Mouse (Mus musculus) hindbrain, embryonic 16.5 days (tissue): ENCODE measurements around the gene Ell. TPM values are rescaled to one million over a fixed set of nuclear protein-coding genes. Genes with fewer than 3 reads are reported as not detected.

ENCODE experiments used
- ATAC-seq: fragments of 200-750 bp; cut with Nextera tagmentation; 2 replicates; pipeline ENCODE4 v1.8.0; 2017; ENCODE audit warnings: moderate TSS enrichment, moderate library complexity
- H3K27ac ChIP-seq: fragments of 300-500 bp; sonication (generic); 2 replicates; pipeline ENCODE4 v1.5.1; 2014; ENCODE audit warnings: low read depth, mild to moderate bottlenecking, control low read depth, low read length, moderate library complexity
- H3K27me3 ChIP-seq: fragments of 300-500 bp; sonication (generic); replicated peaks from 2 replicates; pipeline ENCODE4 v1.6.1; 2014; ENCODE audit warnings: low read length; ENCODE audit not compliant: control insufficient read depth, insufficient read depth
- H3K36me3 ChIP-seq: fragments of 300-500 bp; sonication (generic); 2 replicates; pipeline ENCODE4 v1.6.1; 2014; ENCODE audit warnings: mild to moderate bottlenecking, low read length, moderate library complexity, mixed read lengths; ENCODE audit not compliant: control insufficient read depth, insufficient read depth
- H3K4me1 ChIP-seq: fragments of 300-500 bp; sonication (generic); 2 replicates; pipeline ENCODE4 v1.6.1; 2014; ENCODE audit warnings: low read depth, low read length; ENCODE audit not compliant: control insufficient read depth, insufficient read depth
- H3K4me2 ChIP-seq: fragments of 300-500 bp; sonication (generic); 2 replicates; pipeline ENCODE4 v1.6.1; 2014; ENCODE audit warnings: mild to moderate bottlenecking, low read length, control low read depth, moderate library complexity
- H3K4me3 ChIP-seq: fragments of 300-500 bp; sonication (generic); 2 replicates; pipeline ENCODE4 v1.5.1; 2014; ENCODE audit warnings: mild to moderate bottlenecking, low read length, control low read depth, moderate library complexity
- H3K9ac ChIP-seq: fragments of 300-500 bp; sonication (generic); 2 replicates; pipeline ENCODE4 v1.6.1; 2014; ENCODE audit warnings: low read depth, mild to moderate bottlenecking, control low read depth, low read length, moderate library complexity
- H3K9me3 ChIP-seq: fragments of 300-500 bp; sonication (generic); 2 replicates; pipeline ENCODE4 v1.6.1; 2014; ENCODE audit warnings: mild to moderate bottlenecking, low read length, moderate library complexity; ENCODE audit not compliant: control insufficient read depth
- WGBS: fragments of 180-500 bp; shearing (Covaris S2); extraction: QIAGEN DNeasy Blood & Tissue Kit; methylation state at CpG from one replicate; pipeline ENCODE4 v1.1.7; 2014; 5-methylcytosine and 5-hydroxymethylcytosine counted together
- polyA plus RNA-seq: library from polyadenylated mRNA; unstranded; fragments of >200 nt; fragmentation: Nextera tagmentation; extraction: Ambion mirVana; gene quantifications from 2 replicates; pipeline ENCODE4 v1.2.1, GENCODE M21; 2015

The Ell gene
- polyA plus RNA-seq, 1 experiment from 2014 or later: 14.9 TPM

DNA sequence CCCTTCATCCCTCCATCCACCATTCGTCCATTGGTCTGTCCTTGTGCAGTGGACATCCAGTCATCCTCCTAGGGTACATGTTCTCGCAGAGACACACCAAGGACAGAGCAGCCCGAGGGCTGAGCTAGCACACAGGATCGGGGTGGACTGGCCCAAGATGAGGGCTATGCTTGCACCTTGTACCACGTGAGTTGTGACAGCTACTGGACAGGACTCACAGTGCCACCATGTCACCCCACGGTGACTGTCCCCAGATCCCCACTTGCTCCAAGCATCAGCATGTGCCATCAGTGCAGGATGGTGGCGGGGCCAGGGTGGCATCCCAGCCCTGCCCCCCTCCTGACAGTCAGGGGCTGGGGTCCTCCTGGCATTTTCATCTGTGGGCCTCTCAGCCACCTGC lies 65.3 kb downstream of the Ell start:
- WGBS: 85% methylated on average over 7 of the region's 7 CpGs
- Histone ChIP-seq H3K36me3 (peaks cover 9% of the 10 kb centered on the region), H3K9me3 (no peaks in the 10 kb centered on the region), H3K4me2 (no peak overlapping the region), H3K4me1 (peaks cover 44% of the 10 kb centered on the region), H3K4me3 (no peak overlapping the region), H3K27me3 (no peaks in the 10 kb centered on the region), H3K27ac (no peak overlapping the region), H3K9ac (no peak overlapping the region)
- no peak for ATAC-seq

DNA sequence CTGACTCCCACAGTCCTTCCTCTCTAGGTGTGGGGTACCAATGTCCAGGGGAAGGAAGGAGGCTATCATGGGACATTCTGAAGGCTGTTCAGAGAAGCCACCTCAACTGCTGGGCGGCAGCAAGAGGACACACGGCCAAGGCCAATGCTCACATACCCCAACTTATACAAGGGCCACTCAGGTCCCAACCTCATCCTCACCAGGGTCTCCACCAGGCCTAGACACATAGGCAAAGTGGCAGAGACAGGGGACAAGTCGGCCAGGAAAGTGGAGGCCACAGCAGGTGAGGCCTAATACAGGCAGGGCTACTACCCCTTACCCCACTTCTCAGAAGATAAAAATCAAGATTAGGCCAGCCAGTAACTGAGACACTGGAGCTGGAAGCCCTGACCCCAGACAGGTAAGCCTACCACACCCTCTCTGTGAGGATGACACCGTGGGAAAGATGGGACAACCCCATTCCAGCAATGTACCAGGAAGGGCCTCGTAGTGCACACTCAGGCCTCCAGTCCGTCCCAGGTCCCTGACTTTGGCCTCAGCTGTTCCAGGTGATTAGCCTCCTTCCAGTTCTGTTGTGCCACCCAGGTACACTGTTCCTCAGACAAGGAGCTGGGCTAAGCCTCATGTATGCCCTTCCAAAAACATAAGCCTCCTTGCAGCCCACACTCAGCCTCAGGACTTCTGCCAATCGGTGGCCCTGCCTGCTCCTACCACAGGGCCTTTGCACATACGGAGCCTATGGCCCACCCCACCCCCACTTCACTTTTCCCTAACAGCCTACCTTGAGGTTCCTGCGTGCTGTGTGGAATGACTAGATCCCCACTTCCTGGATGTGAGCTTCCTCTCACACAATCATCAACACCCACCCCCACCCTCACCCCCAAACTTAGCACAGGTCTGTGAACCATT lies 66.9 kb downstream of the Ell start:
- no peak for ATAC-seq
- Histone ChIP-seq H3K9me3 (no peaks in the 10 kb centered on the region), H3K4me1 (peaks cover 47% of the 10 kb centered on the region), H3K27me3 (no peaks in the 10 kb centered on the region), H3K27ac (no peak overlapping the region), H3K9ac (no peak overlapping the region), H3K4me3 (no peak overlapping the region), H3K36me3 (peaks cover 9% of the 10 kb centered on the region; the same call in 1 of the 2 replicates), H3K4me2 (peak overlapping the region; percentile 81; the same call in 1 of the 2 replicates)
- WGBS: 83% methylated on average over 9 of the region's 9 CpGs

DNA sequence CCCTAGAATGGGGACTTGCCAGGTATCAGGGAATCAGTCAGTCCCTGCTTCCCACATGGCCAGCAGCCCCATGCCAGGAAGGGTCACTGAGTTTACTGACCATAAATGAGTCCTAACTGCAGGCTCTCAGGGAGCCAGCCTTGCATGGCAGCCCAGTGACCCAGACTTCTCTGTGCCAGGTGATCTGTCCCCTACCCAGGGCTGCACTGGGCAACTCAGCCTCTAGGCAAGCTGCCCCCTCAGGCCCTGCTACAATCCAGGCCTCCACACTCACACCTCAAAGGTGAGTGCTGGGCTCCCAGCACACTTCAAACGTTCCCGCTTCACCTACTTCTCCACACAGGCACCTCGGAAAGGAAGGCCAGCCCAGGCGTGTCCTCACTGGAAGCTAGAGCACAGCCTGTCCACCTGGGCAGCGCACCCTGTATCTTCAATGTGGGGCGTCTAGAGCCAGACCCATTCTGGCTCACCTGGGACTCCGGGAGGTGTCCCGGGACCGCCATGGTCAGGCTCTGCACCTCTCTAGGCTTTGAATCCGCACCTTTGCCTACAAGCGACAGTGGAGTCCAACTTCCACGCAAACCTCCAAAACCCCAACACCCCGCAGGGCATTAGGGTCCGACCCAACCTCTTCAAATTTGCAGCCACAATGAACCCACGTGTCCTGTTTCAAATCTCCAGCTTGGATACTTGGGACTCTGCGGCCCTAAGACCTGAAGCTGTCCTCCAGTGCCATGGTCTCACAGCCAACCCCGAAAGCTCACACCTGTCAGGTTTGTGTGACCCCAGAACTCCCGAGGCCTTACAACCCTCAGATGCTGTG lies 67.7 kb downstream of the Ell start:
- H3K9ac ChIP-seq: peak overlapping the region; percentile 86
- WGBS: 66% methylated on average over 18 of the region's 18 CpGs
- no peaks in the 10 kb centered on the region for H3K9me3 ChIP-seq
- peak overlapping the region; percentile 81 for H3K4me3 ChIP-seq
- H3K4me2 ChIP-seq: peak overlapping the region; percentile 81
- H3K4me1 ChIP-seq: peaks cover 46% of the 10 kb centered on the region
- H3K27ac ChIP-seq: no peak overlapping the region; the same call in 1 of the 2 replicates
- peaks cover 9% of the 10 kb centered on the region; the same call in 1 of the 2 replicates for H3K36me3 ChIP-seq
- ATAC-seq: no peak
- H3K27me3 ChIP-seq: no peaks in the 10 kb centered on the region

DNA sequence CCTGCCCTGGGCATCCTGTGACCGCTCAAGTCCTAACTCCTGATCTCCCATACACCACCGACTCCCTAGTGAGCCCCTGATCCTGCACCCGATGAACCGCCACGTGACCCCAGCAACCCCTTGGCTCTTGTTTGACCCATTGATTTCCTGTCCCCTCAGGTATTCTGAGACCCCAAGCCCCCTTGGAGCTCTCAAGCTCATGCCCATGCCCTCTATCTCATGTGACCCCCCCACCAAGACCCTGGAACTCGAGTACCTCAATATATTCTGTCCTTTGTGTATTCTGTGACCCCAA lies 68.3 kb downstream of the Ell start:
- Histone ChIP-seq H3K9ac (peak overlapping the region; percentile 86), H3K36me3 (peaks cover 5% of the 10 kb centered on the region; the same call in 1 of the 2 replicates), H3K4me1 (peaks cover 46% of the 10 kb centered on the region), H3K27me3 (no peaks in the 10 kb centered on the region), H3K27ac (peak overlapping the region; percentile 69), H3K4me3 (peak overlapping the region; percentile 81), H3K9me3 (no peaks in the 10 kb centered on the region), H3K4me2 (peak overlapping the region; percentile 81)
- WGBS: 18% methylated on average over 6 of the region's 6 CpGs
- no peak for ATAC-seq

DNA sequence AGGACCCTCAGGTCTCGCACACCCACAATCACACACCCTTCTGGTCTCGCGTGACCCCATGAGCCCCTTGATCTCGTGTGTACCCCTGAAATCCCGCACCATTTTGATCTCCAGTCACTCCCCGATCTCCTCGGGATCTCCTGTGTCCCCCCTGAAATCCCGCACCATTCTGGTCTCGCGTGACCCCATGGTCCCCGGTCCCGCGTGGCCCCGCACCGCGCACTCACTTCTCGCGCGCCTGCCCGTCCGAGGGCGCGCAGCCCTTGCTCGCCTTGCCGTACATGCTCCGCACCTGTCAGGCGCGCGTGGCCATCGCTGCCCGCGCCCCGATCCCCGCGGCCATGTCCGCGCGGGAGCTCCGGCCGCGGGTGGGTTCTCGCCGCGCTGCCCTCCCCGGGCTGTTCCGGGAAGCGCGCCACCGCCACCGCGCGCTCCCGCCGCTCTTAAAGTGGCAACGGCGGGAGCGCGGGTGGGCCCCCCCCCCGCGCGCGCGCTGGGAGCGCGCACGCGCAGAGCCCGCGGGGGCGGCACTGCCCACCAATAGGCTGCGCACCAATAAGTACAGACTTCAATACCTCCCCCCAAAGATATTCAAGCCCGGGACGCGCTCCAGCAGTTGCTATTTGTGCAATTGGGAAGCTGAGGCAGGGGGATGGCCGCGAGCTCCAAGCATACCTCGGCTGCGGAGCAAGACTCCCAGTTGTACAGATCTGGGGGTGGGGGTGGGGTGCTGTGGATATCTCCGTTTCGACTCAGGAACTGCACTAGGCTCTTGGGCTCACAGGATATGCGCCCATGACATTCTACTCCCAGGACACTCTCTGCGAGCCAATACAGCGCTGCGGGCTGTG lies 68.9 kb downstream of the Ell start:
- Histone ChIP-seq H3K4me3 (peak overlapping the region; percentile 81), H3K27me3 (no peaks in the 10 kb centered on the region), H3K4me1 (peaks cover 46% of the 10 kb centered on the region), H3K4me2 (peak overlapping the region; percentile 81), H3K27ac (peak overlapping the region; percentile 69), H3K9me3 (no peaks in the 10 kb centered on the region), H3K36me3 (no peaks in the 10 kb centered on the region), H3K9ac (peak overlapping the region; percentile 86)
- WGBS: 2% methylated on average over 65 of the region's 84 CpGs
- peak; percentile 16; the same call in 1 of the 2 replicates for ATAC-seq

DNA sequence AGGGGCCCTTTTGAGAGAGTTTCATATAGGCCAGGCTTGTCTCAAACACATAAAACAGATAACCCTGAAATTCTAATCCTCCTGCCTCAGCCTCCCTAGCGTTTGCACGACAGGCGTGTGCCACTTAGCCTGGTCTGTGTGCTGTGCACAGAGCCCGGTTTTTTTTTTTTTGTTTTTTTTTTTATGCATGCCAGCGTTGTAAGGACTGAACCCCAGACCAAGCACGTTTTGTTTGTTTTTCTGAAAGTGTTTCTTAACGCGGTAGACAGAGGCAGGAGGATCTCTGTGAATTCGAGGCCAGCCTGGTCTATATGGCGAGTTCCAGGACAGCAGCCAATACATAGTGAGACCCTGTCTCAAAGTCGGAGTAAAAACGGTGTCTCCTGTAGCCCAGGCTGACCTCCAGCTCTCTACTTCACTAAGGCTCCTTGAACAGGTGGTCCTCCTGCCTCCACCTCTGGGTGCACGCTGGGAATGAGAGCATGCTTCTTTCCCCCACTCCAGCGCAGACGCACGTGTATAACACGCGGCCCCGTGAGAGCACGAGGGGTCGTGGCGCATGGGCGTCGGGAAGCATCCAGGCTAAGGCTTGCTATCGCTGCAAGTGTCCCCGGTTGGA lies 69.6 kb downstream of the Ell start, which contains the start of gene Ssbp4:
Gene Ssbp4 (minus strand): TSS at position 124 of the 619 bp plus-strand sequence.
- peaks cover 46% of the 10 kb centered on the region for H3K4me1 ChIP-seq
- no peak; the same call in 1 of the 2 replicates for ATAC-seq

DNA sequence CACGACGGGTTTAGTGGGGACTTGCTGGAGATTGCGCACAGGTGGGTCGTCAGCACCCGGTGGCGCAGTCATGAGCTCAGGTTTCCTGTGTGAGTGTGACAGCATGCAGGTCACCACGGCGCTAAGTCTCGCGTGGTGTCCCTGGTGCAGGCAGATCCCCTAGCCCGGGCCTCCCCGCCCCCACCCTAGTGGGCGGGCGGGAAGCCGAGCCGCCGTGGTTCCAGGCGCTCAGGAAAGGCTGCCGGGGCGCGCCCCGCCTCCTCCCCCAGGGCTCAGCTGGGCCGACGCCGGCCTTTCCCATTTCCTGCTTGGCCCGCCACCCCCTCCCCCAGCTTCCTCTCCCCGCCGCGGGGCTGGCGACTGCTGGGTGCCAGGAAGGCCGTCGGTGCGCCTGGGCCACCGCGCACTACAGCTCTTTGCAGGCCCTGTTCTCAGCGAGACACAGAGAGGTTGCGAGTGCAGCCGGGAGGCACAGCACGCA lies 70.2 kb downstream of the Ell start:
- Histone ChIP-seq H3K4me2 (peak overlapping the region; percentile 81), H3K36me3 (no peaks in the 10 kb centered on the region), H3K27ac (peak overlapping the region; percentile 87), H3K27me3 (no peaks in the 10 kb centered on the region), H3K4me1 (peaks cover 46% of the 10 kb centered on the region), H3K4me3 (peak overlapping the region; percentile 39), H3K9ac (peak overlapping the region; percentile 58), H3K9me3 (no peaks in the 10 kb centered on the region)
- peak; percentile 35 for ATAC-seq
- WGBS: under 1% methylated on average over 29 of the region's 39 CpGs

More for the DNA sequence above, 69.6 kb downstream of the Ell start, which contains the start of gene Ssbp4:
- H3K27ac ChIP-seq: peak within 1 kb of the TSS; percentile 87
- H3K36me3 ChIP-seq: no peaks in the 10 kb centered on the region
- WGBS: 6% methylated on average over 26 of the region's 26 CpGs
- H3K4me2 ChIP-seq: peak within 1 kb of the TSS; percentile 81
- H3K27me3 ChIP-seq: no peaks in the 10 kb centered on the region
- peak within 1 kb of the TSS; percentile 86 for H3K9ac ChIP-seq
- no peaks in the 10 kb centered on the region for H3K9me3 ChIP-seq
- H3K4me3 ChIP-seq: peak within 1 kb of the TSS; percentile 81
